Mouse (Mus musculus): Measurements from ENCODE around the gene Hacd1.

Gene Hacd1

GRCm38 (mm10) chr2:13960136-13960535 lies 95.8 kb downstream of the Hacd1 start:
- no peak for DNase-seq

DNA sequence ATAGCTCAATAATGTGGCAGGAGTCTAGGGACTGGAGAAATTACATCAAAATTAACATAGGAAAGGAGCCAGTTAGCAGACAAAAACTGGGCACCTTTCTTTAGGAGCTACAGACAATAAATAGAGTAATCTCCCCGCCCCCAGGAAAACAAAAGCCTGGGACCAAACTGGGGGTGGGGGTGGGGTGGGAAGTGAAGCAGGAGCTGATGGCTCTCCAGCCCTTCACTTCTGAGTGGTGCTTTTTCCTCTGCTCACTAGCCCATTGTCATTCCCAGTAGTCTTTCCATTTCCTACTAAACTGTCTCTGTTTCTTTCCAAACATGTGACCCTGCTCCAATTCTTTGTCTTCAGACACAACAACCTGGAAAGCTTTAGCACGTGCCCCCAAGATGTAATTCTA lies 99.5 kb downstream of the Hacd1 start:
- no peak for DNase-seq

DNA sequence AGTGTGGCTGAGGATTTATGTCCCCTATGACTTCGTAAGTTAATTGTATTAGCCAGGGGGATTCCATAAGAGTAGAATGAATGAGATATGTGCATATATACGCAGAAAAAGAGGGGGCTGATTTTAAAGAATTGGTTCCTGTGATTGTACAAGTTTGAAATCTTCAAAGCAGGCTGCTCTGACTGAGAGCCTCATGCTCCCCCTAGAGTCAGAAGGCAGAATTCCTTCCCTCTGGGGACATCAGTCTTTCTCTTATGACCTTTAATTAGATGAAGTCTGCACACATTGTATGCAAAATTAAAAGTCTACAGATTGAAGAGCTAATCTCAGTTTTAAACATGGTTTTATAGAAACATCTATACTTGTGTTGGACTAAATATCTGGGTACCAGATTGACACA lies 117.8 kb downstream of the Hacd1 start:
- no peak for DNase-seq

GRCm38 (mm10) chr2:13935343-13935742 lies 120.6 kb downstream of the Hacd1 start:
- no peak for DNase-seq

DNA sequence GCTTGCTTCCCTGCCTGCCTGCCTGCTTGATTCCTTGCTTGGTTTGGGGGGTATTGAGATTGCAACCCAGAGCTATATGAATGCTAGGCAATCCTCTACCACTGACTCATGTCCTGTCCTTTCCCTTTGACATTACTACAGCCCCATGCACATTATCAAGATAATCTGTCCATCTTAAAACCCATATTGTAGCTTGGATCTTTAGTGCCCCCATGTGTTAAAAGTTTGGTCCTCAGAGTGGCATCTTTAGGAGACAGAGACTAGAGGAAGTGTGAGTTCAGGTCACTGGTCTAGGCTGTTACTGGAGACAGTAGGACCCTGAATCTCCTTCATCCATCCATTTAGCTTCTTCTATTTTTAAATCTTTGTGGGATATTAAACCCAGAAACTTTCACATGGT lies 123.7 kb downstream of the Hacd1 start:
- DNase-seq = no peak

DNA sequence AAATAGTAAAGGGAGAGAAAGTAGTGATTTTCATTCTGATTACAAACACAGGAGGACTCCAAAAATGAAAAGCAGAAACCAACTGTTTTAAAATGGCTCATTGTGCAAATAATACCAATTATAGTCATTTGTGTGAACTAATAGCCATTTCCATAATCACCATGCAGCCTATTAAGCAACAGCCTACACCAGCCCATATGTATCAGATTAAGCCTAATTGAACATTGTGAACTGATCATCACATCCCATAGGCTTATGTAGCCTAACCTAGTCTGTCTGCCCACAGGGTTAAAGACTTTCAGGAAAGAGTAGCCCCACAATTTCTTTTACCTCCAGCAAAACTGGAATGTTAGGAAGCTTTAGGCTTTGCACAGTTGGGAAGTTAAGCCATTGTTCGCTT lies 125.2 kb downstream of the Hacd1 start:
- no peak for DNase-seq

DNA sequence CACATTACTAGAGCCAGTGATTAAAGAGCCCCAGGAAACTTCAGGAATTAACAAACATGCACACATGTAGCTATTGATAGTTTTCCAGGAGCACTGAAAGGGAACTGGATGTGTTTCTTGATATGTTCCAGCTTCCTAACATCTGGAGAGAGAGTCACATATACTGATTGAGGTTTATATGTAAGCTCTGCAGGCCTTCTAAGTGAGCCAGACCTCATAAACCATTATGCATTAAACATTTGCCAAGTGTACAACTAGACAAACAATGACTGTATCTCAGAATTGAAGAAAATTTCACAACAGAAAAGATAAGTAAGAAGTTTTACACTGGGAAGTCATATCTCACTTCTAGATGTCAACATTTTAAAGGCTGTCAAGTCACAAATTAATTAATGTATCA lies 167.4 kb downstream of the Hacd1 start:
- no peak for DNase-seq

DNA sequence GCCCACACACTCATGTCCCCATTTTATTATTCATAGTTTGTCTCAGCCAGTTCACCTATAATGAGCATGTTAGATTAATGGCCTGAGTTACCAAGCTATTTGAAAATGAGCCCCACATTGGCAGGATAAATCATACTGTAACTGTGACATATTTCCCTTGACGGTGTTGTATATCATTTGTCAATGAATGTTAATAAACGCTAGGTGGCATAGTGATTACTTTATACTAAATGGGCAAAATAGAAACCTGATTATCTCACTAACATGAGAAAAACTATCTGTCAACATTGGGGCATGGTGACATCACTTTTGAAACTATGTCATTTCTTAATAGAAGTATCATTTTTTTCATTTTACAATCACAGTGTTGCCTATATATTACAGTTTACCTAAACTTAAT lies 198.5 kb downstream of the Hacd1 start:
- DNase-seq = no peak

- DNase-seq = no peak
Measured at GRCm38 (mm10) chr2:13855510-13855909, 200.4 kb downstream of the Hacd1 start.

DNA sequence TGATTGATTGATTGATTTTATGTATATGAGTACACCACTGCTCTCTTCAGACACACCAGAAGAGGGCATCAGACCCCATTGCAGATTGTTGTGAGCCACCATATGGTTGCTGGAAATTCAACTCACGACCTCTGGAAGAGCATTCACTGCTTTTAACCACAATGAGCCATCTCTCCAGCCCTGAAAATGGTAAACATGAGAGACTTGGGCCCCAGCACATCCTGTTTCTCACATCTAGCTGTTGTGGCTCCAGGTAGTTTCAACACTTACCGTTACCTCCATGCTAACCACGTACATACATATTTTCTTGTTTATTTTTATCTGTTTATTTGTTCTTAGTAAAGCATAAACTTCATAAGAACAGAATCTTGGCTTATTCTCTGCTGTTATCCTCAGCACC lies 219.6 kb downstream of the Hacd1 start:
- DNase-seq = no peak

DNA sequence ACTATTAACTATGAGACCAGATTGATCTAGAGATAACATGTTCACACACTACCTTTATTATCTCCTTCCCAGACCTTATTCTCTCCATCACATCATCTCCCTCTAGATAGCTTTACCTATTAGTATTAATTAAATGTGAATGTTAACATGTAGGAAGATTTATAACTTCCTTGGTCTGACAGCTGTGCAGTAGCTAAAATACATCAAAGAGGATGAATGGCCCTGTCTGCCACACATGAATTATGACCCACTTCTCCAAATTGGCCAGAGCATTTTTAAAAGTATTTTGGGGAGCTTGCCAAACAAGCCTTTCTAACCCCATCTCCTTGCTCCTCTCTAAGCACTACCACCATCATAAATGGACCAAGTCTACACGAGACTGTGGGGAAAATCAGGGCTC lies 220.9 kb downstream of the Hacd1 start:
- no peak for DNase-seq

DNA sequence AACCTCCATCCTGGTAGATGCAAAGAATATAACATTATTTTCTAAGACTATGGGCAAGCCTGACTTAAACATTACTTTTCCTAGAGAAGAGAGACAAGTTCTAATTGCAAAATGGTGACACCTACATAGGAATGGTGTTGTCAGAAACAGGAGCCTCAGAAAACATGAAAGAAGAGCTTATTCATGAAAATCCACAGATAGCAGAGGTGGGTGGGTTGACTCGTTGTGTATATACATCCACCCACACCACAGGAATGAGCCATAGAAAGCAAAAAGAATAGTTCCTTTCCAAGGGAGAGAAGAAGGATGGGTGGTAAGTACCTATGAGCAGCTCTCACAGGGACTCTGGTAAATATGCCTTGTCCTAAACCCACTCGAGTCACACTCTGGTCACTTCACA lies 239.3 kb downstream of the Hacd1 start:
- DNase-seq = no peak

DNA sequence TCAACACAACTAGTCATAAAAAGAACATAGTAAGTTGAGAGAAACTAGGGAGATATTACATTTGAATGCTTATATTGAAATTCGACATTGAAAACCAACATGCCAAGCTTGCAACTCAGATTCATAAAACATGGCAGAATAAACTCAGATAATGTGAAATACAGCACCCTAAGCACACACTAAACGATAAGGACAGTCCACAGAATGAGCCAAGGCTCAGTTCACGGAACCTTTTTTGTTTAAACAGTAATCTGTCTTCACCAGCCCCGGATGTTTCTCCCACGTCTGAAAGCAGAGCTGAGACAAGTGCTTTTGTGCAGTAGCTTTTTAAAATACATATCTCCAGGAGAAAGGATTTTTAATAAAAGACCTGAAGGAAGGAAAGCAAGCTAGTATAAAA lies 247.3 kb downstream of the Hacd1 start:
- DNase-seq = no peak

GRCm38 (mm10) chr2:13808008-13808407 lies 247.9 kb downstream of the Hacd1 start:
- DNase-seq = no peak

GRCm38 (mm10) chr2:13806120-13806519 lies 249.8 kb downstream of the Hacd1 start:
- no peak for DNase-seq

GRCm38 (mm10) chr2:13800639-13801038 lies 255.3 kb downstream of the Hacd1 start:
- no peak for DNase-seq
